ENCODE assay signal across 8 mouse cellular contexts in the genomic region with DNA sequence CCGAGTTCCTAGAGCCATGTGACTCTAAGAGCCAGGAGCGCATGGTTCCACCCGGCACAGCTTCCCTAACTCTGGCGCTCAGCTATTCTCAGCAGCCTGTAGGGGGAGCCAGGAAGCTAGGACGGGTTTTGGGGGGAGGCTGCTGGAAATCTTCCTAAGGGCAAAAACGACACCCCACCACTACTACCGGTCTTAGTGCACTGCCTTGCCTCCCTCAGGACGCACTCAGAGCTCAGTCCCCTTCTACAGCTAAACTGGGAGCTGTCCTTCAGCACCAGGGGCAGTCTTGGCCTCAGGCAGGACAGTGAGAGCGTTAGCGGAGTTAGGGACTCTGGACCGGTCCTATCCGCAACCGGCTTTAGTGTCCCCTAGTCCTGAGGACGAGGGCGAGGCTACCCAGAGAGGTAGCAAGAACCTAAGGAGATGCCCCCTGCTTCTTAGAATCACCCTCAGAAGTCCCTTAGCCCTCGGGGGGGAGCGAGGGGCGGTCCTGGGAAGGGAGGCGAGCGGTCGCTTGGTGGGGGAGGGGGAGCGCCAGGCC. TPM values are rescaled to one million over a fixed set of nuclear protein-coding genes. Genes with fewer than 3 reads are reported as not detected.
DNase-seq lines count a peak whose midpoint lies in the region; ATAC-seq lines count a peak whose summit lies in the region.

No protein-coding gene starts in this region.

- peak overlapping the region; percentile 82 for H3K4me2 ChIP-seq in intestine, embryonic 15.5 days (replicated peaks)
- peak overlapping the region; percentile 57 for H3K4me2 ChIP-seq in midbrain, embryonic 11.5 days
- H3K4me2 ChIP-seq in stomach, embryonic 16.5 days (ENCODE audit: low read depth, low read length), result peak overlapping the region; percentile 60

- ATAC-seq in frontal cortex, adult (ENCODE audit: low TSS enrichment), result peak; percentile 76
- peak; percentile 85 for ATAC-seq in intestine, embryonic 15.5 days
- peak; percentile 74 for ATAC-seq in midbrain, embryonic 11.5 days (ENCODE audit: low FRiP score)
- peak; percentile 78; the same call in 1 of the 2 replicates for ATAC-seq in stomach, embryonic 16.5 days (ENCODE audit: insufficient read depth, low FRiP score)

- H3K4me1 ChIP-seq in intestine, embryonic 15.5 days (replicated peaks), result no peaks in the 10 kb centered on the region
- peaks cover 12% of the 10 kb centered on the region for H3K4me1 ChIP-seq in limb, embryonic 10.5 days
- H3K4me1 ChIP-seq in midbrain, embryonic 11.5 days (ENCODE audit: control insufficient read depth, insufficient read depth, low read length), result no peaks in the 10 kb centered on the region
- no peaks in the 10 kb centered on the region; the same call in 1 of the 2 replicates for H3K4me1 ChIP-seq in stomach, embryonic 16.5 days (ENCODE audit: control insufficient read depth, insufficient read depth, low read length)

- no peaks in the 10 kb centered on the region for H3K9me3 ChIP-seq in intestine, embryonic 15.5 days
- H3K9me3 ChIP-seq in limb, embryonic 10.5 days (replicated peaks), result no peaks in the 10 kb centered on the region
- no peaks in the 10 kb centered on the region for H3K9me3 ChIP-seq in midbrain, embryonic 11.5 days (ENCODE audit: control insufficient read depth, low read length)
- H3K9me3 ChIP-seq in stomach, embryonic 16.5 days (replicated peaks; ENCODE audit: control insufficient read depth, low read length), result no peaks in the 10 kb centered on the region; the same call in 1 of the 2 replicates

- H3K27me3 ChIP-seq in intestine, embryonic 15.5 days (replicated peaks), result peaks cover 40% of the 10 kb centered on the region
- peaks cover 92% of the 10 kb centered on the region for H3K27me3 ChIP-seq in limb, embryonic 10.5 days (ENCODE audit: low read depth, poor library complexity, severe bottlenecking)
- peaks cover 9% of the 10 kb centered on the region for H3K27me3 ChIP-seq in midbrain, embryonic 11.5 days (ENCODE audit: control insufficient read depth, insufficient read depth, low read length)
- peaks cover 34% of the 10 kb centered on the region for H3K27me3 ChIP-seq in stomach, embryonic 16.5 days (ENCODE audit: control insufficient read depth, insufficient read depth, low read length)

- no peaks in the 10 kb centered on the region for H3K36me3 ChIP-seq in intestine, embryonic 15.5 days
- H3K36me3 ChIP-seq in limb, embryonic 10.5 days, result no peaks in the 10 kb centered on the region
- no peaks in the 10 kb centered on the region for H3K36me3 ChIP-seq in midbrain, embryonic 11.5 days (ENCODE audit: control insufficient read depth, insufficient read depth, low read length)
- H3K36me3 ChIP-seq in stomach, embryonic 16.5 days (ENCODE audit: control insufficient read depth, insufficient read depth, low read length), result no peaks in the 10 kb centered on the region

- H3K4me3 ChIP-seq in intestine, embryonic 15.5 days (replicated peaks), result peak overlapping the region; percentile 45
- peak overlapping the region; percentile 58 for H3K4me3 ChIP-seq in limb, embryonic 10.5 days
- H3K4me3 ChIP-seq in midbrain, embryonic 11.5 days (ENCODE audit: low read depth, low read length), result peak overlapping the region; percentile 53
- peak overlapping the region; percentile 51 for H3K4me3 ChIP-seq in stomach, embryonic 16.5 days (replicated peaks; ENCODE audit: low read length)

- H3K27ac ChIP-seq in intestine, embryonic 15.5 days, result no peak overlapping the region
- no peak overlapping the region for H3K27ac ChIP-seq in limb, embryonic 10.5 days
- H3K27ac ChIP-seq in midbrain, embryonic 11.5 days (ENCODE audit: low read depth, low read length), result peak overlapping the region; percentile 40; the same call in 1 of the 2 replicates
- H3K27ac ChIP-seq in stomach, embryonic 16.5 days (ENCODE audit: low read length), result no peak overlapping the region

- WGBS in intestine, embryonic 15.5 days, result 20% methylated on average over 21 of the region's 22 CpGs
- WGBS in limb, embryonic 10.5 days, result 11% methylated on average over 22 of the region's 22 CpGs
- 18% methylated on average over 20 of the region's 22 CpGs for WGBS in midbrain, embryonic 11.5 days
- WGBS in stomach, embryonic 16.5 days, result 17% methylated on average over 21 of the region's 22 CpGs

- no peak for DNase-seq in frontal cortex, postnatal 14 days (ENCODE audit: low spot score in 2 of 2)
- DNase-seq in cerebellum, postnatal 10 days, result peak; percentile 79 to 82
- peak; percentile 36 for DNase-seq in gastrocnemius, postnatal 10 days
- DNase-seq in limb, embryonic 10.5 days (ENCODE audit: low spot score), result peak; percentile 82
- peak; percentile 94 for DNase-seq in midbrain, embryonic 11.5 days (ENCODE audit: low spot score, missing footprints)

- H3K9ac ChIP-seq in intestine, embryonic 15.5 days, result no peak overlapping the region
- H3K9ac ChIP-seq in midbrain, embryonic 11.5 days (ENCODE audit: low read length), result peak overlapping the region; percentile 61; the same call in 1 of the 2 replicates
- H3K9ac ChIP-seq in stomach, embryonic 16.5 days (ENCODE audit: low read length), result no peak overlapping the region

RNA-seq across cellular contexts. Expression of a gene that starts 1.4 kb away (rescaled TPM):
- under 1 TPM; 0.23 to 0.41 TPM for total RNA-seq in gastrocnemius, postnatal 10 days (2021)
- 0.04 and 0.06 TPM in 2 replicates for polyA plus RNA-seq in intestine, embryonic 15.5 days (2015; fragmentation: Nextera tagmentation; extraction: Ambion mirVana)
- 0.13 and 0.14 TPM in 2 replicates for polyA plus RNA-seq in limb, embryonic 10.5 days (2016; fragmentation: Nextera tagmentation; extraction: Ambion mirVana)
- polyA plus RNA-seq in midbrain, embryonic 11.5 days (2014; fragmentation: Nextera tagmentation; extraction: Ambion mirVana), result 0.87 and 0.90 TPM in 2 replicates
- polyA plus RNA-seq in stomach, embryonic 16.5 days (2015; fragmentation: Nextera tagmentation; extraction: Ambion mirVana), result 0.11 and 0.15 TPM in 2 replicates

Comparison
In these comparisons a context has a peak if more than half of its experiments do, and no peak if none do; other contexts are left out.
1. DNase-seq: peak in cerebellum, postnatal 10 days (2 of 2), gastrocnemius, postnatal 10 days (single experiment), limb, embryonic 10.5 days (single experiment) and midbrain, embryonic 11.5 days (single experiment); none in frontal cortex, postnatal 14 days (0 of 2).
2. Peak in every context shown above with its lines, with median percentiles within 50 percentile points of each other: ATAC-seq, H3K4me2 ChIP-seq and H3K4me3 ChIP-seq.